Mouse (Mus musculus) right cerebral cortex, adult 18-20 months (tissue): ENCODE data around the gene Serpinb5.
"Not testable (repeated sequence)": the region's sequence is repeated elsewhere in the genome, so short reads cannot be mapped to it uniquely, and the experiment has no call there.

Experiments
- DNase-seq: peaks from one replicate; pipeline ENCODE4 v3.0.0; 2022; ENCODE audit warnings: mixed read lengths

The Serpinb5 gene

DNA sequence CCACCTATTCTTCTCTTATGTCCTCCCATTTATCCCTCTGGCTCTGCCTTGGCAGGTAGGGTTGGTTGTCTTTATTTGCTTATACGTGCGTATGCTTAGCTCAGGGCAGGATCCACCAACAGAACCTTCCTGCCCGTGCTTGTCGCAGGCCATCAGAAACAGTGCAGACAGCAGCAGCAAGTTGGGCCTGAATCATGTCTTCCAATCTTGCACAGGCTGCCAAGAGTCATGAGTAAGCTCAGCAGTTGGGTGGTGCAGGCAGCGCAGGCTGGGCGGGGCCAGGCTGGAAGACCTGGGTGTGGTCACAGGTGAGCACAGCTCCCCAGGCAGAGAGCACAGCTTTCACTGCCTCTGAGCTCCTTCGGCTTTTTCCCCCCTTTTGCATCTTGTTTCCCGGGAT lies at the start of gene Serpinb5:
Serpinb5 (plus strand) TSS at position 327 of the 400 bp plus-strand sequence.
- no peak for DNase-seq

GRCm38 (mm10) chr1:106814864-106815263 lies 46.1 kb upstream of the Serpinb5 start:
- no peak for DNase-seq

- no peak for DNase-seq
Measured at GRCm38 (mm10) chr1:106815265-106815664, 45.7 kb upstream of the Serpinb5 start.

- DNase-seq = no peak
Measured at GRCm38 (mm10) chr1:106816766-106817165, 44.2 kb upstream of the Serpinb5 start.

DNA sequence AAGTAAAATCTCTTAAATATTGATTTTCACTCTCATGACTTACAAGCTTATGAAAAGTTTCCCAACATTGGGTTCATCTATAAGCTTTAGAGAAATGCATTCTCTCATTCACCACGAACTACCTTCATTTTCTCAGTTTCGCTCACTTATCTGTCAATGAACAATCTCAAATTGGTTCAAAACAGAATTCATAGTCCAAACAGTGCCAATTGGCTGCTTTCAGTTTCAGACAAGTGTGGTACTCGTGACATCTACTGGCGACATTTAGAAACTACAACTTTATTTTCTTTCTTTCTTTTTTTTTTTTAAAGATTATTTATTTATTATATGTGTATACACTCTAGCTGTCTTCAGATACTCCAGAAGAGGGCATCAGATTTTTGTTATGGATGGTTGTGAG lies 42.6 kb upstream of the Serpinb5 start:
- DNase-seq = no peak

GRCm38 (mm10) chr1:106822297-106822696 lies 38.7 kb upstream of the Serpinb5 start:
- peak; percentile 11 for DNase-seq

- no peak for DNase-seq
Measured at GRCm38 (mm10) chr1:106828784-106829183, 32.2 kb upstream of the Serpinb5 start.

GRCm38 (mm10) chr1:106865543-106865942 lies 4.6 kb downstream of the Serpinb5 start:
- no peak for DNase-seq

DNA sequence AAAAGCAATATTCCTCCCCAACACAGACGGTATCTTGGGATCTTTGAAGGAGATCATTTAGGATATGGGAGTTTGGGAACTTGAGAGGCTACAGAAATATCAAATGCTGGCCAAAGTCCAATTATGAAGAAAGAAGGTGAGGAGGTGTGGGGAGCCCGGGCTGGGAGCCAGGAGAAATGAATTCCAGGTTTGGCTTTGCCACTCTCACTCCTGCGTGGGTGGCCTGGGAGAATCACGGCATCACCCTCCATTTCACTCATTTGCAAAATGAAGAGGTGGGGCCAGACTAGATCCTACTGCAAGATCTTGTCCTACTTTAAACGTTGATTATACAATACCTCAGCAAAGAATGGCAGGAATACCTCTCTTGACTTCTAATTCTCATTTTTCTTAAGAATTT lies 5.1 kb downstream of the Serpinb5 start:
- peak; percentile 85 for DNase-seq

DNA sequence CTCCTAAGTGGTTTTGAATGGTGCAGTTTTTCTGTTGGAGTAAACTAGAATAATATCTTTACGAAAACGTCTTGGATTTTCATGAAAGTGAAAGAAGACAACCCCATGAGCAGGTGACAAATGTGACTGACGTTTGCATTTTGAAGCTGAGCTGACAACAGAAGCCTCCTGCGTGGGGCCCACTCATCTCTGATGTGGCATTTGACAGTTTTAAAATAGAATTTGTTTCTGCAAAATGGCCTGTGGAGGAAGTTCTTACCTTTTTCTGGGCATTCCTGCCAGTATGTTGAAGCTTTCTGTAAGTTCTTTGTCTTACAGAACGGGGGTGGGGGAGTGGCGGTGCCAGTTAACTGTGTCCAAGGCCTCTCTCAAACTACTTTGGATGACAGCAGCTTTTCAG lies 5.8 kb downstream of the Serpinb5 start:
- DNase-seq = no peak

DNA sequence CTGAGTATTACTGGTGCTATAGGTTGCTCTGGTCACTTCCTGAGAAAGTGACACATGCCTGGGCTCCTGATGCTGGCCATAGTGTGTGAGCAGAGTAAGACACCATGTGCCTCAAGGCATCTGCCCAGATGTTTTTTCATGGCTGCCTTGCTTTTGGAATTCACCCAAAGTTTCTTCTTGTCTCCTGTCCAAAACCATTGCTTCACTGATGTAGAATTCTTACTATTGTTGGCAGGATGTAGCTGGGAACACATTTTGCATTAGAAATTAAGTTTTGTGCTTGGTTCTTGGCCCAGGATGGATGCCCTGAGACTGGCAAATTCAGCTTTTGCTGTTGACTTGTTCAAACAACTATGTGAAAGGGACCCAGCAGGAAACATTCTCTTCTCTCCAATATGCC lies 9.0 kb downstream of the Serpinb5 start:
- no peak for DNase-seq

DNA sequence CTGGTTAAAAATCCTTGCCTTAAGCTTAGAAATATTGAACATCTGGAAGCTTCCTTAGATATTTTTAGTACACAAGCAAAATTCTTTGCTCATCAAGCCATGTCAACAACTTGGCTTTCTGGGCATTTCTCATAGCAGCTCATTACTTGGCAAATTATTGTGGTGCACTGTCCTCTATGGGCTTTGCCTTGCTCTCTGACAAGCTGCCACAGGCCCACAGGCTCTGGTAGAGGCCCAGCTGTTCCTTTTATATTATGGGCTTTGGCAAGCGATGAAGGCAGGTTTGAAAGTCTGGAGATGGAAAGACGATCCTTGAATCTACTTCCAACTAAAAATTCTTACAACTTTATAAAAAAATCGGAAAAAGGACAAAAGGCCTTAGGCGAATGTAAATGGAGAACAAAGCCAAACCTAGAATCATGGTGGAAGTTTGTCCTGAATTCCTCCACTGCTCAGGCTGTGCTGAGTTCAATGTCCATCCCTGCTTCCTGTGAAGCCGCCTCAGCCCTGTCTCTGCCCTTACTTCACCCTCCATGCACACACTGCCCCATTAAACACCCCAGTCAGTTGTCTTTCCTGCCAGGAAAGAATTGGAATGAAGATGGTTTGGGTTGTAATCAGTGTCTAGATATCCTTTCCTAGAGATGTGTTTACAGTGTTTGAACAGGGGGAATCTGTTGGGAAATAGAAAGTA lies 14.4 kb downstream of the Serpinb5 start:
- no peak for DNase-seq

DNA sequence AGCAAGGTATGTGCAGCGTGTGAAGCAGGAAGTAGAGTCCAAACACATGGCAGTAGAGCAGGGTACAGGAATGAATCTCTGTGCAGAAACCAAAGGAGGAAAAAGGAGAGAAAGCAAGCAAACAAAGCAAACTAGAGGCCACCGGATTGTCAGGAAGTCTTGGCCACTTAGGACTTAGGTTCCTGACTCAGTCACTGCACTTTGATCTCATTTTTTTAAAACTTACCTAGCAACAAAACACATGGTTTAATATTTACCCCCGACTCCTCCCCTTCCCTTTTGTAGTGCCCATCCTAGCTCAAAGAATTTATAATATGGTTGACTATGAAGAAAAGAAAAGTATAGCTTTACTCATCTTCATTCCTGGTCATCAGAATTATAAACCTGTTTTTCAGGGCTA lies 15.2 kb downstream of the Serpinb5 start:
- DNase-seq = no peak

GRCm38 (mm10) chr1:106882723-106883122 lies 21.8 kb downstream of the Serpinb5 start:
- DNase-seq = no peak

- DNase-seq = no peak
Measured at GRCm38 (mm10) chr1:106883369-106883768, 22.4 kb downstream of the Serpinb5 start.

GRCm38 (mm10) chr1:106883812-106884211 lies 22.8 kb downstream of the Serpinb5 start:
- DNase-seq = no peak

DNA sequence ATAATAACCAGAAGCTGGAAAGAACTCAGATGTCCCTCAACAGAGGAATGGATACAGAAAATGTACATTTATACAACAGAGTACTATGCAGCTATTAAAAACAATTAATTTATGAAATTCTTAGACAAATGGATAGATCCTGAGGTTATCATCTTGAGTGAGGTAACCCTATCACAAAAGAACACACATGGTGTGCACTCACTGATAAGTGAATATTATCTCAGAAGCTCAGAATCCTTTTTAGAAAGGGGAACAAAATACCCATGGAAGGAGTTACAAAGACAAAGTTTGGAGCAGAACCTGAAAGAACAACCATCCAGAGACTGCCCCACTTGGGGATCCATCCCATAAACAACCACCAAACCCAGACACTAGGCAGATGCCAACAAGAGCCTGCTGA lies 34.2 kb downstream of the Serpinb5 start:
- DNase-seq = not testable (repeated sequence)

DNA sequence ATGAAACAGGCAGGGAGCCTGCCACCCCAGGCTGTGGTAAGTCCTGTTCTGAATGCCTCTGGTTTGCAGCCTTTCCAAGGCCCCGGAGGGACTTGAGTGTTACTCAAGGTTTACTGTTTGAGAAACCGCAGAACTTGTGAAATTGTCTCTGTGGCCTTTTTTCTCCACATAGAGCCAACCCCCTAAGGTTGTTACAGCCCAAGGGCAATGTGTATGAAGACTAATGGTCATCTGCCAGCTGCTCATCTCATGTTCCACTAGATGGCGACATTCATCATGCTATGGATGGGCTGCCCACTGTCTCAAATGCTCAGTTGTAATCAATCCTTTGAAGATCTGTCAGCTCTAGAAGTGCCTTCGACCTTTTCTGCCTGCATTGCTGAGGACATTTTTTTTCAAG lies 40.4 kb downstream of the Serpinb5 start:
- peak; percentile 8 for DNase-seq

- DNase-seq = no peak
Measured at GRCm38 (mm10) chr1:106931954-106932353, 71.0 kb downstream of the Serpinb5 start.
